Mouse (Mus musculus) CH12.LX (cell line): ENCODE measurements at regions not wholly inside any gene's neighbourhood (a gene's known extent, or its start where the extent isn't known, plus 50 kb on each side); places are given as distances from the start of the nearest gene placed in this dataset.

Source experiments
- CTCF ChIP-seq, 2 experiments: IDR thresholded peaks in 1 of 2; conservative IDR thresholded peaks in 1 of 2; 2 replicates each; pipeline ENCODE4 v1.5.1; 2011 to 2012; ENCODE audit warnings: low read depth in 2 of 2, low read length in 2 of 2, improper control_type of control experiment in 1 of 2, inconsistent platforms in 1 of 2, mild to moderate bottlenecking in 1 of 2, moderate library complexity in 1 of 2
- ELF1 ChIP-seq: IDR thresholded peaks from 2 replicates; pipeline ENCODE4 v1.6.1; 2014; ENCODE audit warnings: low read depth, mild to moderate bottlenecking, inconsistent platforms, low read length, improper control_type of control experiment
- HCFC1 ChIP-seq: IDR thresholded peaks from 2 replicates; pipeline ENCODE4 v1.6.1; 2012; ENCODE audit warnings: low read depth, mild to moderate bottlenecking, inconsistent platforms, low read length, improper control_type of control experiment

DNA sequence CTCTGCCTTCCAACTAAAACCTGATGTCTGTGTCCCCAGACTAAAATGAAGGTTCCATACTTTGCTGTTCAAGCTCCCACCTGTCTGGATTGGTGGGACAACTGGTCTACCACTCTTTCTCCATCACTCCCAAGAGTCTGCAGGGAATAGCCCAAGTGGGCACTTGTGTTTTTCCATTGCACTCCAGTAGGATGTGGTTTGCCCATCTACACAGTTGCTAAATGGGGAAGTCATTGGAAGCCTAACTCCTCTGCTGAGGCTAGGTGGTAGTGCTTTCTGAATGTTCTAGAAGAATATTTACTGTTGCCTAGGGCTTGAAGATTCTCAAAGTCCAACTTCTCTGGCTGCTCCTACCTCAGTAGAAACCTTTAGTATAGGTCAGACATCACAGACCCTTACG lies 125.0 kb downstream of the Mtx3 start:
- TF ChIP-seq ELF1 (no peak), HCFC1 (no peak), CTCF (conservative IDR thresholded peaks at IDR 0.05 in 1 of 2, IDR thresholded peaks at IDR 0.05 in 1 of 2; ENCODE audit: low read depth in 2 of 2, low read length in 2 of 2) (no peak)
